Mouse (Mus musculus): ENCODE measurements around the gene Pdzd9.
A peak's percentile ranks its signal among the peaks of the same experiment; 100 is the strongest.
"Not testable (repeated sequence)": the region's sequence is repeated elsewhere in the genome, so short reads cannot be mapped to it uniquely, and the experiment has no call there.

Gene Pdzd9

DNA sequence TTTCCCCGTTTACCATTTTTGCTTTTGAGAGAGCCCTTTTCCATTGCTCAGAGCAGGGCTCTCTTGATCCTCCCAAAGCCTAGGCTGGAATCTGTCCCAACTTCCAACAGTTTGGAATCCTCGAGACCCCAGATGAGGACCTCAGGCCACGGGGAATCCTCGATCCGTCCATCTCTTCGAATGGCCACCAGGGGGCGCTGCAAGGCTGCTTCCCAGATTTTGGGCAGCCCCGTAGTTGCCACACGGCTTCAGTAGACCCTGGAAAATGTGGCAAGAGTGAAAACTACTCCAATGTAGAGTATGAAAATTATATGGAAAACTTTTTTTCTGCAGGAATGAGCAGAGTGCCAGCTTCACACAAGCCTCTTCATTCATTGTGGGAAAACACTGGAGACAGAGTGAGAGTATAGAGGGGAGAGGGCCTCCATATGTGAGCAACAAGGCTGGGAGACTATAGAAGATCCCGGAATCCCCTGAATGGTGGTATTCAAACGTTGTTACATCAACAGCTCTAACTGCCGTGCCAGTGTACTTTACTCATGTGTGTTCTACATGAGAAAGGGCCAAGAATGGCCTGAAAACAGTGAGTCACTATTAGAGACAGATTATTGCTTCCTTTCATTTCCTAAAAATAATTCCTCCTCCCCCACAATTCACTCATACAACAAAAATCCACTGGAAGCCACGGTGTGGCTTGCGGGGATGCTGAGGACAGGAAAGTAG, at the start of gene Pdzd9:
TSS of gene Pdzd9 (minus strand) at position 191 of the 723 bp plus-strand sequence.
- peak; percentile 59 for DNase-seq (ENCODE audit: low read depth)

GRCm38 (mm10) chr7:120717261-120717660, 47.1 kb upstream of the Pdzd9 start:
- no peak for DNase-seq (ENCODE audit: low read depth)

DNA sequence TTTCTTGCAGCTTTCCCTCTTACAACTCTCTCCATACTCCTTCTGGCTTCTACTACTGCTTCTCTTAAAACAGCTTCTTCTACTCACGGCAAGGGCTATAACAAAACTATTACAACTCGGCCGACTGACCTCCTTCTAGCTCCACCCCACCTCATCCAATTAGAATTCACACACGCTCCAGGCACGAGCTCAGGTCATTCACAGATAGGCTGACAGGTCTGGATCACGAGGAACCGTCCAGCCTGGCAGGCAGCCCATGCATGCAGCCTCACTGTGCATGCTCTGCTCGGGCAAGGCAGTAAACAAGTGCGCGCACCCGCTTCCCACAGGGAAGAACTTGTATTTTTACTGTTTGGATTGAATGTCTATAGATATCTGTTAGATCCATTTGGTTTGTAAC, 43.8 kb upstream of the Pdzd9 start:
- DNase-seq (ENCODE audit: low read depth) = not testable (repeated sequence)

- no peak for DNase-seq (ENCODE audit: low read depth)
Measured at GRCm38 (mm10) chr7:120713225-120713624, 43.1 kb upstream of the Pdzd9 start.

DNA sequence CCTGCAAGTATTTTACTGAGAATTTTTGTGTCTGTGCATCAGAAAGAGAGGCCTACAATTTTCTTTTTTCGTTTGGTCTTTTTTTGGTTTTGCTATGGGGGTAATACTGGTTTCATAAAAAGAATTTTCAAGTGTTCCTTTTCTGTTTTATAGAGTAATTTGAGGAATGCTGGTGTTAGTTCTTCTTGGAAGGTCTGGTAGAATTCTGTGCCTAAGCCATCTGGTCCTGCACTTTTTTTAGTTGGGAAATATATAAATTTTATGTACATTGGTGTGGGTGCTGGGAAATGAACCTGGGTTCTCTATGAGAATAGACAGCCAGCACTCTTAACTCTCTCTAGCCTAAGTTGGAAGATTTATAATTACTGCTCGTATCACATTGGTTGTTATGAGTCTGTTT, 41.9 kb upstream of the Pdzd9 start:
- no peak for DNase-seq (ENCODE audit: low read depth)

- DNase-seq (ENCODE audit: low read depth) = no peak
Measured at GRCm38 (mm10) chr7:120703888-120704287, 33.7 kb upstream of the Pdzd9 start.

DNA sequence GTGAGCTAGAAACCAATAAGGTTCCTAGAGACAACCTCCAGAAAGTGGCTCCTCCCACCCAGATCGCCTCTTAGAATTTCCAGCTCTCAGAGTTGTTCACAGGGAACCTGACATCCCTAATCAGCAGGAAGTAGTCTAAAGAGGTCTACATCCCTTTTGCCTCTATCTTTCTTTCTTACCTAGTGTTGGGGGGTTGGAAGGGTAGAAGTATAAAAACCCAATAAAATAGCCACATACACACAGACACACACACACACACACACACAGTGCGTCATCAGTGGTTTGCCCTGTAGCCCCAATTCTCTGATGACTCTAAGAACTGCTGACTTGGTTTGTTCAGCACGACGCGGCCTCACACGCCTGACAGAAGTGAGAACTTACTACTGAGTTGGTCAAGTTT, 29.4 kb upstream of the Pdzd9 start:
- DNase-seq (ENCODE audit: low read depth) = no peak

- DNase-seq (ENCODE audit: low read depth) = no peak
Measured at GRCm38 (mm10) chr7:120696331-120696730, 26.2 kb upstream of the Pdzd9 start.

DNA sequence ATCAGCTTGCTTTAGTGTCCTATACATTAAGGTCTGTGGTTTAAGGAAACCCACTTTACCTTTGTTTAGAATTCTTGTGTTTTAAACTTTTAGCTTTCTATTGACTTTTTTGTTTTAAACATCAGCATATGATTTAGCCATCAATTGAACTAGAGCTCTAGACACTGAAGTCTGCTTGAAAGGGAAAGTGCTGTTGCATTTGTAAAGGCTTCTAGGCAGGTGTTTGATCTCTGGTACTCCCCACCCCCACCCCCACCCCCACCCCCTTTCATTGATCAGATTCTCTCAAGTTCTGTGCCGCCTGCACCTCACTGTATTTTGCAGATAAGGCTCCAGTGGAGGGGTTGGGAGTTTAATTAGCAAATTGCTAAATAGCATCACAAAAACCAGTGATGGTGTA, 25.5 kb upstream of the Pdzd9 start:
- DNase-seq (ENCODE audit: low read depth) = no peak

DNA sequence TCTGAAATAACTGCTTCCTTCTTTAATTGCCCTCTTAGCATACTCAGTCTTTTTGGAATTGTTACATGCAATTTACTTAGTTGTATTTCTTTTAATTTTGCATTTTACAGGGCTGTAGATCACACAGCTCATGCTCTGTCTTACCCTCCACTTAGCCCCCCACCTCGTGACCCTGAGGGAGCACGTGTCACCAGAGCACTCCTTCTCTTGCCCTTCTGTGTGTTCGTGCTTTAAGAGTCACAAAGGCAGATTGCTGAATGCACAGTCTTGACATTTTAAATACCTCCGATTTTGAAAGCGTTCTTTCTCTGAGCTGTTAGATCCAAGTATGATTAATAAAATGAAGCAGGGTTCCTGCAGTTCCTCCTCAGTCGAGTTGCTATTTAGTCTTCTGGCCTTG, 25.1 kb upstream of the Pdzd9 start:
- no peak for DNase-seq (ENCODE audit: low read depth)

GRCm38 (mm10) chr7:120693831-120694375, 23.8 kb upstream of the Pdzd9 start:
- no peak for DNase-seq (ENCODE audit: low read depth)

DNA sequence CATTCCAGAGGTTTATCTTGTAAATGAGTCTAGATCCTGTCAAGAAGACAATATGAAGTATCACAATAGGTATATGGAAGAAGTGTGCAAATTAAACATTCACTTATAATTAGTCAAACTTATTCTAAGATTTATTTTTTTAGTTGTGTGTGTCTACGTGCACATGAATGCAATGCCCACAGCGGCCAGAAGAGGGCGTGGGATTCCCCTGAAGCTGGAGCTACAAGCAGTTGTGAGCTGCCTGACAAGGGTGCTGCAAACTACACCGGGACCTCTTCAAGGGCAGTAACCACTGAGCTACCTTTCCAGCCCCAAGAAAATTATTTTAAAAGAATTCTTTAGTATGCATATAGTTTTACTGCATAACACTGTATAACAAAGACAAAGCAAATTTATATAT, 20.5 kb upstream of the Pdzd9 start:
- peak; percentile 28 for DNase-seq (ENCODE audit: low read depth)

DNA sequence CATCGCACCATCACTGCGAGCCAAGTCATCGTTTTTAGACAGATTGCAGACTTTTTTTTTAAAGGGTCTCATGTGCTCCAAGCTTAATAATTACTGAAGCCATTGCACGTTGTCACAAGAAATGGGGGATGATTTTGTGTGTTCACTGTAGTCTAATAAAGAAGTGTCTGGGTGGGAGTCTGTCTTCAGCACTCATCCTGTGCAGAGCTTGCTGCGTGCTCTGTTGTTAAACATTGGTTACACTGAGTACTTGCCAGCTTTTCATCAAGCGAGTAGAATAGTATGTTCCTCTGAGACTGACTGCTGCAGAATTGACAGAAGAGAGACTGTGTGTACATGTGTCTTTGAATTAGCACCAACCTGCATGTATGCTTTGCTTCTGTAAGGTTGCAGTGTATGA, 15.1 kb upstream of the Pdzd9 start:
- DNase-seq (ENCODE audit: low read depth) = no peak

GRCm38 (mm10) chr7:120684731-120685161, 14.6 kb upstream of the Pdzd9 start:
- no peak for DNase-seq (ENCODE audit: low read depth)

DNA sequence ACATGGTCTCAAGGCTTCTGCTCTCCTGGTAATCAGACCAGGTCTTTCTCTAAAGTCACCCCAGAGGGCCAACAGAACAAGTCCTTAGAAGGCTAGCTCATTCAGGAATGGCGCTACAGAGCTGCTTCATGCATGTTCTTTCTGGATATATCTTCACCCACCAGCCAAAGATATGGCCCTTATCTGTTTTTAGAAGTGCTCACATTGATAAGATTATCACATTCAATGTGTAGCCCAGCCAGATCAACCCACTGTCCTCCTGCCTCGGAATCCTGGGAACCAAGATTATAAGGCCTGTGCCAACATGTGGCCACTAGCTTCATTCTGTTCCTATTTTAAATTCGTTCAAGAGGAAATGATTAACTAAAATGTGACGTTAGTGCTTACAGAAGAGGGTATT, 11.9 kb upstream of the Pdzd9 start:
- DNase-seq (ENCODE audit: low read depth) = no peak

- peak; percentile 33 for DNase-seq (ENCODE audit: low read depth)
Measured at GRCm38 (mm10) chr7:120679023-120679422, 8.9 kb upstream of the Pdzd9 start.

DNA sequence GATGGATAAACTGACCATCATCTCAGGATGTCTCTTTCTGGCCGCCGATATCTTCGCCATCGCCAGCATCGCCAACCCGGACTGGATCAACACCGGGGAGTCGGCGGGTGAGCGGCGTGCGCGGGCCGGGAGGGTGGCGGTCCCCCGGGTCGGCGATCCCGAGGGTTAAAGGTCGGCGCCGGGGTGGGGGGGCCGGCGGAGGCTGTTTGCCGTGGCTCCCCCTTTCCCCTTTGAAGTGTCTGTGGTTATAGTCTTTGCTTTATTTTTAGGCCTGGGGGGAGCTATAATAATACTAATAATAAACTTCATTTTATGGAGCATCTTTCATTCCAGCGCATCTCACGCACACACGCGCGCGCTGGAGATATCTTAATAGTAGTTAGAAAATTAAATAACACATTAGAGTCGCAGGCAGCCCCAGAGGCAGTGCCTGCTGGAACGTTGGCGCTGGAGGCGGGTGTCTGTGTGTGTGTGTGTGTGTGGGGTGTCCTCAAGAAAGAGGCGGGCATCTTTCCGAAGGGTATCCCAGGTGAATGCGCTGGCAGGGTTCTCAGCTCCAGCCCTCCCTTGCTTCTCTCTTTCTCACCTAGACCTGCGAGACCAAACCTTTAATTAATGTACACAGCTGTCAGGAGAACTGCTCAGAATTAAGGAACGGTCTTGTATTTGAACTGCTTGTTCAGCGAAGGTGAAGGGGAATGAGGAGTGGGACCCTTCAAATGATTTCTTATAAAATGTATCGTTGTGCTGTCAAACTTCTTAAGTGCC, 7.8 kb upstream of the Pdzd9 start:
- DNase-seq (ENCODE audit: low read depth) = peak; percentile 38

DNA sequence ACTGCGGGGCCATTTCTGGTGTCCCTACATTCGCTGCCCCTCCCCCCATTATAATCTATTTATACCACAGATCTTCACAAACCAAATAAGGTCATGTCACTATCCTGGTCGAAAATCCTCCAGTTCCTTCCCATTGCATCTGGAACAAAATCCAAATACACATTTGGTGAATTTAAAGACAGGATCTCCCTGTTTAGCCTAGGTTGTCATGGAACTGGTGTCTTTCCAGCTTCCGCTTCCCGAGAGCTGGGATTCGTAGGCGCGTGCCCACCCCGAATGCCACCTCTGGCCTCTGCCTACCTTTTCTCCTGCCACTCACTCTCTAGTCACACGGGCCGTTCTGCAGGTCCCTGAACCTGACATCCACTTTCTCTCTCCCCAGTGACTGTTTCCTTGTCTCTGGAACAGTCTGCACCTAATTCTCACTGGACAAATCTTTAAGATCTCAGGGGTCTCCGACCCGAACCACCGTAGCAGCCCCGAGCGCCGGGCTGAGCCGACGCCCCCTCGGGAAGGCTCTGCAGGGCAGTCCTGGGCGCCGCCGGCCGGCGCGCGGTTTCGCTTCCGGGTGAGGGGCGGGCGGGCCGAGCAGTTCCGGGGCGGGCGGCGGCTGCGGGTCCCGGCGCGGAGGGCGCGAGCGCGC, 7.0 kb upstream of the Pdzd9 start, which contains the start of gene Mosmo:
TSS of gene Mosmo (plus strand) at position 618 of the 643 bp plus-strand sequence.
- peak; percentile 55 for DNase-seq (ENCODE audit: low read depth)

DNA sequence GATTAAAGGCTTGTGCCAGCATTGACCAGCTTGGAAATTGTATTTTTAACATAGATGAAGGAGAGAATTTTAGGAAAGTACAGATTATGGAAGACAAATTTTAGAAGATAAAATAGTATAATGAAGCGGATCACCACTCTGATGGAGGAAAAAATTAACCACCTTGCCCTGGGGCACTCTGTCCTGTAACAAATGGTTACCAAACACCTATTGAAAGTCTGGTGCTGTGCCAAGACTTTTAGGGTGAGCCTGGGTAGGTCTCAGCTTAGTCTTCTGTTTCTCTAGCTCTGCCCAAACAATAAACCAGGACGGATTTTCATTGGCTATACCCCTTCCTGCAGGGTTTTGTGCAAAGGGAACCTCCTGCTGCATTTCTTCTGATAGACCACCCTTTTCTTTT, 1.1 kb upstream of the Pdzd9 start:
- no peak for DNase-seq (ENCODE audit: low read depth)

DNA sequence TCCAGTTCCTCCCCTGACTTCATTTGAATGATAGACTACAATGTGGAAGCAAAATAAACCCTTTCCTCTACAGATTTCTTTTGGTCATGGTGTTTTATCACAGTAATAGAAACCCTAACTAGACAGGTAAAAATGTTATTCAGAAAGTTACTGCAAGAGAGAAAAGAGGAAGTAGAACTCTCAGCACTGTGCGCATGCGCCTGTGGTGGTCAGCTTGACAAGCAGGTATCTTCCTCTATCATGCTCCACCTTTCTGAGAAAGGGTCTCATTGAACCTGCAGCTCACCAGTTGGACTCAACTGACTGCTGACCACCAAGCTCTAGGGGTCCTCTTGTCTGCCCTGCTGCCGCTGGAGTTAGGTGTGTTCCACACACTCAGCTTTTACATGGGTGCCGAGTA, 8.1 kb downstream of the Pdzd9 start:
- no peak for DNase-seq (ENCODE audit: low read depth)

- DNase-seq (ENCODE audit: low read depth) = no peak
Measured at GRCm38 (mm10) chr7:120647849-120648248, 22.3 kb downstream of the Pdzd9 start.

DNA sequence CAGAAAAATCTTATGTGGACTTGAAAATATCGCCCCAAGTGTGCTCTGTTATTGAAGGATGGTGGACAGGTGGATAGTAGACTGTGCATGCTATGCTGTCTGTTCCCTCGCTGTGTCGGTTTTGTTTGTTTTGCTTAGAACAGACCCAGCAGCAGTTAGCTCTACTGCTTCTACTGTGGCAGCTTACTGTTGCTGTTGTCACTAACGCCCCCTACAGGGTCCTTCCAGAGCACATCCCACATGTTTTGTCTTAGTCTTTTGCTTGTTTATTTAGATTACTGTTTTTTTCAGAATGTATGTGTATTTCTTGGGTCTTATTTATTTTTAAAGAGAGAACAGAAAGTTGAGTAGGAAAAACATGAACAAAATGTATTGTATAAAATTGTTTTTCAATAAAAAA, 26.9 kb downstream of the Pdzd9 start:
- peak; percentile 24 for DNase-seq (ENCODE audit: low read depth)

- peak; percentile 53 for DNase-seq (ENCODE audit: low read depth)
Measured at GRCm38 (mm10) chr7:120635821-120636220, 34.3 kb downstream of the Pdzd9 start.
